Mouse (Mus musculus) kidney, adult 2 months (tissue): ENCODE results near the gene Zan. TPM values are rescaled to one million over a fixed set of nuclear protein-coding genes. Genes with fewer than 3 reads are reported as not detected.

Source experiments
- DNase-seq: peaks from one replicate; pipeline ENCODE4 v3.0.0; 2021
- H3K27ac ChIP-seq: fragments of 200-500 bp; 2 replicates; pipeline ENCODE4 v1.5.1; 2012; ENCODE audit warnings: low read depth, low read length, control low read depth, inconsistent platforms; ENCODE audit not compliant: insufficient read depth
- H3K27me3 ChIP-seq: fragments of 200-500 bp; replicated peaks from 2 replicates; pipeline ENCODE4 v1.6.1; 2012; ENCODE audit warnings: mild to moderate bottlenecking, moderate library complexity, low read length, inconsistent platforms; ENCODE audit not compliant: control insufficient read depth, insufficient read depth
- H3K36me3 ChIP-seq: fragments of 200-500 bp; 2 replicates; pipeline ENCODE4 v1.6.1; 2012; ENCODE audit warnings: mild to moderate bottlenecking, moderate library complexity, low read length, inconsistent platforms; ENCODE audit not compliant: control insufficient read depth, insufficient read depth
- H3K4me1 ChIP-seq: fragments of 200-500 bp; 2 replicates; pipeline ENCODE4 v1.6.1; 2011; ENCODE audit warnings: low read length; ENCODE audit not compliant: control insufficient read depth, insufficient read depth
- H3K4me3 ChIP-seq: fragments of 200-500 bp; 2 replicates; pipeline ENCODE4 v1.5.1; 2011; ENCODE audit warnings: mild to moderate bottlenecking, low read depth, low read length, control low read depth; ENCODE audit not compliant: insufficient read depth
- CTCF ChIP-seq: fragments of 200-500 bp; conservative IDR thresholded peaks from 2 replicates; pipeline ENCODE4 v1.5.1; 2011; ENCODE audit warnings: low read depth, mild to moderate bottlenecking, control low read depth, low read length, moderate library complexity, mixed read lengths; ENCODE audit not compliant: insufficient read depth, insufficient read length
- POLR2A ChIP-seq: fragments of 200-500 bp; IDR thresholded peaks from one replicate; pipeline ENCODE4 v1.6.1; 2011; ENCODE audit warnings: low read depth, low read length, control low read depth
- whole genome bisulfite sequencing: fragments of 180-500 bp; shearing (Covaris S2); methylation state at CpG from one replicate; pipeline ENCODE4 v1.1.7; 2018; 5-methylcytosine and 5-hydroxymethylcytosine counted together
- polyA plus RNA-seq: library from polyadenylated mRNA; depleted of rRNA; stranded (reverse); fragments of >200 nt; gene quantifications from 2 replicates; pipeline ENCODE4 v1.2.3, GENCODE M21; 2012

Zan gene
- polyA plus RNA-seq, 1 experiment = 0.16 TPM

- Histone ChIP-seq H3K27ac (no peak overlapping the region), H3K4me1 (no peaks in the 10 kb centered on the region), H3K36me3 (no peaks in the 10 kb centered on the region), H3K4me3 (no peak overlapping the region), H3K27me3 (no peaks in the 10 kb centered on the region)
- DNase-seq = no peak
- 89% methylated on average over 7 of the region's 7 CpGs for WGBS
- TF ChIP-seq POLR2A = no peak
- TF ChIP-seq CTCF = no peak
Observed at GRCm38 (mm10) chr5:137383441-137383840, 93.4 kb downstream of the Zan start.

GRCm38 (mm10) chr5:137381152-137381551 lies 95.7 kb downstream of the Zan start:
- DNase-seq = peak; percentile 82

GRCm38 (mm10) chr5:137377603-137378002 lies 99.3 kb downstream of the Zan start:
- TF ChIP-seq POLR2A (no peak), CTCF (no peak)
- peaks cover 4% of the 10 kb centered on the region for H3K36me3 ChIP-seq
- H3K4me3 ChIP-seq = no peak overlapping the region
- H3K4me1 ChIP-seq = peaks cover 6% of the 10 kb centered on the region; the same call in 1 of the 2 replicates
- 20% methylated on average over 11 of the region's 15 CpGs for WGBS
- H3K27me3 ChIP-seq = no peaks in the 10 kb centered on the region
- no peak for DNase-seq
- H3K27ac ChIP-seq = no peak overlapping the region

More at GRCm38 (mm10) chr5:137381152-137381551, 95.7 kb downstream of the Zan start:
- peak; percentile 83 for TF ChIP-seq CTCF
- no peak for TF ChIP-seq POLR2A
- Histone ChIP-seq H3K27me3 (no peaks in the 10 kb centered on the region), H3K4me3 (no peak overlapping the region), H3K36me3 (no peaks in the 10 kb centered on the region), H3K27ac (no peak overlapping the region), H3K4me1 (peaks cover 3% of the 10 kb centered on the region; the same call in 1 of the 2 replicates)
- WGBS = 57% methylated on average over 4 of the region's 4 CpGs

- no peaks in the 10 kb centered on the region for H3K27me3 ChIP-seq
- H3K4me1 ChIP-seq = peaks cover 6% of the 10 kb centered on the region; the same call in 1 of the 2 replicates
- no peak overlapping the region for H3K4me3 ChIP-seq
- 12% methylated on average over 10 of the region's 11 CpGs for WGBS
- no peak for TF ChIP-seq CTCF
- TF ChIP-seq POLR2A = no peak
- peak; percentile 59 for DNase-seq
- H3K36me3 ChIP-seq = peaks cover 4% of the 10 kb centered on the region
- no peak overlapping the region for H3K27ac ChIP-seq
Observed at GRCm38 (mm10) chr5:137377176-137377575, 99.7 kb downstream of the Zan start.

GRCm38 (mm10) chr5:137376722-137377121 lies 100.1 kb downstream of the Zan start:
- peak; percentile 28 for DNase-seq

GRCm38 (mm10) chr5:137376198-137376597 lies 100.7 kb downstream of the Zan start:
- 28% methylated on average over 7 of the region's 7 CpGs for WGBS
- TF ChIP-seq POLR2A (no peak), CTCF (peak; percentile 58)

More at GRCm38 (mm10) chr5:137376722-137377121, 100.1 kb downstream of the Zan start:
- Histone ChIP-seq H3K4me3 (no peak overlapping the region), H3K27ac (no peak overlapping the region), H3K36me3 (peaks cover 4% of the 10 kb centered on the region), H3K27me3 (no peaks in the 10 kb centered on the region), H3K4me1 (peaks cover 6% of the 10 kb centered on the region; the same call in 1 of the 2 replicates)
- 31% methylated on average over 9 of the region's 9 CpGs for WGBS
- TF ChIP-seq POLR2A (no peak), CTCF (no peak)

GRCm38 (mm10) chr5:137375627-137376026 lies 101.2 kb downstream of the Zan start:
- Histone ChIP-seq H3K36me3 (peaks cover 4% of the 10 kb centered on the region), H3K27ac (peak overlapping the region; percentile 29), H3K4me1 (peaks cover 6% of the 10 kb centered on the region; the same call in 1 of the 2 replicates), H3K4me3 (no peak overlapping the region), H3K27me3 (no peaks in the 10 kb centered on the region)
- WGBS = 8% methylated on average over 2 of the region's 2 CpGs
- peak; percentile 91 for DNase-seq
- TF ChIP-seq CTCF (no peak), POLR2A (no peak)

More at GRCm38 (mm10) chr5:137376198-137376597, 100.7 kb downstream of the Zan start:
- Histone ChIP-seq H3K4me1 (peaks cover 6% of the 10 kb centered on the region; the same call in 1 of the 2 replicates), H3K36me3 (peaks cover 4% of the 10 kb centered on the region), H3K27me3 (no peaks in the 10 kb centered on the region), H3K27ac (peak overlapping the region; percentile 27), H3K4me3 (no peak overlapping the region)
- peak; percentile 73 for DNase-seq
